Mouse (Mus musculus) kidney, postnatal 36 days (tissue): Measurements from ENCODE around the gene Wrnip1.
"Not testable (repeated sequence)": the region's sequence is repeated elsewhere in the genome, so short reads cannot be mapped to it uniquely, and the experiment has no call there.

Source experiments
- DNase-seq, 2 experiments: peaks; one replicate each; pipeline ENCODE4 v3.0.0; 2021 to 2022; ENCODE audit warnings: mixed read lengths in 2 of 2

The Wrnip1 gene

GRCm38 (mm10) chr13:32852539-32852938, 50.7 kb downstream of the Wrnip1 start:
- DNase-seq = peak in 1 of 2 experiments; percentile 13

GRCm38 (mm10) chr13:32853073-32853472, 51.2 kb downstream of the Wrnip1 start:
- no peak for DNase-seq

- DNase-seq = no peak
Observed at GRCm38 (mm10) chr13:32860821-32861220, 59.0 kb downstream of the Wrnip1 start.

GRCm38 (mm10) chr13:32863456-32863855, 61.6 kb downstream of the Wrnip1 start:
- no peak for DNase-seq

- DNase-seq = not testable (repeated sequence)
Observed at GRCm38 (mm10) chr13:32864529-32864928, 62.7 kb downstream of the Wrnip1 start.

- DNase-seq = peak in 1 of 2 experiments; percentile 27
Observed at GRCm38 (mm10) chr13:32865591-32865990, 63.8 kb downstream of the Wrnip1 start.

GRCm38 (mm10) chr13:32866484-32866883, 64.6 kb downstream of the Wrnip1 start:
- DNase-seq = peak; percentile 59 to 87

GRCm38 (mm10) chr13:32867030-32867429, 65.2 kb downstream of the Wrnip1 start:
- no peak for DNase-seq

- not testable (repeated sequence) for DNase-seq
Observed at GRCm38 (mm10) chr13:32868233-32868632, 66.4 kb downstream of the Wrnip1 start.

- no peak for DNase-seq
Observed at GRCm38 (mm10) chr13:32868843-32869242, 67.0 kb downstream of the Wrnip1 start.
